Mouse (Mus musculus): ENCODE data around the gene Kif16b.

Gene Kif16b

GRCm38 (mm10) chr2:142731778-142732092, 169.6 kb downstream of the Kif16b start:
- DNase-seq = peak; percentile 88 to 92

- peak; percentile 42 to 48 for DNase-seq
Measured at GRCm38 (mm10) chr2:142731016-142731777, 170.1 kb downstream of the Kif16b start.

- no peak for DNase-seq
Measured at GRCm38 (mm10) chr2:142724215-142725001, 176.9 kb downstream of the Kif16b start.

GRCm38 (mm10) chr2:142720174-142720573, 181.2 kb downstream of the Kif16b start:
- no peak for DNase-seq

- no peak for DNase-seq
Measured at GRCm38 (mm10) chr2:142718998-142719397, 182.3 kb downstream of the Kif16b start.

- DNase-seq = no peak
Measured at GRCm38 (mm10) chr2:142717591-142717990, 183.7 kb downstream of the Kif16b start.

- DNase-seq = no peak
Measured at GRCm38 (mm10) chr2:142715912-142716260, 185.4 kb downstream of the Kif16b start.

GRCm38 (mm10) chr2:142715186-142715911, 186.0 kb downstream of the Kif16b start:
- DNase-seq = no peak

GRCm38 (mm10) chr2:142712727-142713126, 188.6 kb downstream of the Kif16b start:
- no peak for DNase-seq

- peak; percentile 46 to 68 for DNase-seq
Measured at GRCm38 (mm10) chr2:142709326-142709725, 192.0 kb downstream of the Kif16b start.

GRCm38 (mm10) chr2:142700689-142701088, 200.6 kb downstream of the Kif16b start:
- peak; percentile 29 to 32 for DNase-seq

GRCm38 (mm10) chr2:142698650-142699049, 202.7 kb downstream of the Kif16b start:
- peak; percentile 75 to 84 for DNase-seq

- DNase-seq = peak in 1 of 2 experiments; percentile 13
Measured at GRCm38 (mm10) chr2:142694936-142695331, 206.4 kb downstream of the Kif16b start.

- peak in 1 of 2 experiments; percentile 38 for DNase-seq
Measured at GRCm38 (mm10) chr2:142694019-142694935, 207.1 kb downstream of the Kif16b start.

GRCm38 (mm10) chr2:142693461-142693860, 207.9 kb downstream of the Kif16b start:
- no peak for DNase-seq

GRCm38 (mm10) chr2:142689496-142689895, 211.8 kb downstream of the Kif16b start:
- DNase-seq = no peak

- DNase-seq = no peak
Measured at GRCm38 (mm10) chr2:142687936-142688514, 213.3 kb downstream of the Kif16b start.

- no peak for DNase-seq
Measured at GRCm38 (mm10) chr2:142682965-142683709, 218.2 kb downstream of the Kif16b start.

- DNase-seq = no peak
Measured at GRCm38 (mm10) chr2:142668426-142668825, 232.9 kb downstream of the Kif16b start.

- no peak for DNase-seq
Measured at GRCm38 (mm10) chr2:142651591-142651990, 249.7 kb downstream of the Kif16b start.

GRCm38 (mm10) chr2:142648023-142648453, 253.3 kb downstream of the Kif16b start:
- DNase-seq = no peak

Data from cerebellum, postnatal 14 days (tissue).